Mouse (Mus musculus) midbrain, postnatal 0 days (tissue): ENCODE data around the gene Fam214a. TPM values are rescaled to one million over a fixed set of nuclear protein-coding genes. Genes with fewer than 3 reads are reported as not detected.

Experiments used
- ATAC-seq: fragments of 200-750 bp; cut with Nextera tagmentation; 2 replicates; pipeline ENCODE4 v1.8.0; 2017; ENCODE audit warnings: moderate number of reproducible peaks, mild to moderate bottlenecking, moderate TSS enrichment, moderate library complexity; ENCODE audit not compliant: low FRiP score
- DNase-seq: peaks from one replicate; pipeline ENCODE4 v3.0.0-alpha.2; 2015; ENCODE audit warnings: low spot score
- H3K27ac ChIP-seq: fragments of 300-500 bp; sonication (generic); 2 replicates; pipeline ENCODE4 v1.5.1; 2014; ENCODE audit warnings: low read depth, mild to moderate bottlenecking, low read length, mixed read lengths
- H3K27me3 ChIP-seq: fragments of 300-500 bp; sonication (generic); 2 replicates; pipeline ENCODE4 v1.6.1; 2014; ENCODE audit warnings: low read length, control low read depth, mixed read lengths; ENCODE audit not compliant: insufficient read depth
- H3K36me3 ChIP-seq: fragments of 300-500 bp; sonication (generic); 2 replicates; pipeline ENCODE4 v1.6.1; 2014; ENCODE audit warnings: low read length, control low read depth, mixed read lengths; ENCODE audit not compliant: insufficient read depth
- H3K4me1 ChIP-seq: fragments of 300-500 bp; sonication (generic); 2 replicates; pipeline ENCODE4 v1.6.1; 2014; ENCODE audit warnings: mild to moderate bottlenecking, control low read depth, antibody characterized with exemption, low read length, mixed read lengths; ENCODE audit not compliant: insufficient read depth
- H3K4me2 ChIP-seq: fragments of 300-500 bp; sonication (generic); 2 replicates; pipeline ENCODE4 v1.6.1; 2014; ENCODE audit warnings: low read depth, mild to moderate bottlenecking, low read length, mixed read lengths; ENCODE audit not compliant: poor library complexity, severe bottlenecking
- H3K4me3 ChIP-seq: fragments of 300-500 bp; sonication (generic); 2 replicates; pipeline ENCODE4 v1.5.1; 2014; ENCODE audit warnings: low read depth, mild to moderate bottlenecking, low read length, moderate library complexity
- H3K9ac ChIP-seq: fragments of 300-500 bp; sonication (generic); replicated peaks from 2 replicates; pipeline ENCODE4 v1.6.1; 2014; ENCODE audit warnings: mild to moderate bottlenecking, low read length, moderate library complexity, mixed read lengths; ENCODE audit not compliant: poor library complexity, severe bottlenecking
- H3K9me3 ChIP-seq: fragments of 300-500 bp; sonication (generic); 2 replicates; pipeline ENCODE4 v1.6.1; 2016; ENCODE audit warnings: low read length, control low read depth
- CTCF ChIP-seq: IDR thresholded peaks from 2 replicates; pipeline ENCODE4 v1.5.1; 2016; ENCODE audit warnings: antibody characterized with exemption, mild to moderate bottlenecking
- WGBS: fragments of 180-500 bp; shearing (Covaris S2); extraction: QIAGEN DNeasy Blood & Tissue Kit; methylation state at CpG from one replicate; pipeline ENCODE4 v1.1.7; 2014; 5-methylcytosine and 5-hydroxymethylcytosine counted together
- polyA plus RNA-seq: library from polyadenylated mRNA; unstranded; fragments of >200 nt; fragmentation: Nextera tagmentation; extraction: Ambion mirVana; gene quantifications from 2 replicates; pipeline ENCODE4 v1.2.1, GENCODE M21; 2015
- total RNA-seq: library from RNA; depleted of rRNA; stranded (reverse); fragments of >200 nt; gene quantifications from 2 replicates; pipeline ENCODE4 v1.2.3, GENCODE M21; 2014

Gene Fam214a
- total and polyA plus RNA-seq, 2 experiments from 2014 or later: 18.2 to 32.3 TPM

DNA sequence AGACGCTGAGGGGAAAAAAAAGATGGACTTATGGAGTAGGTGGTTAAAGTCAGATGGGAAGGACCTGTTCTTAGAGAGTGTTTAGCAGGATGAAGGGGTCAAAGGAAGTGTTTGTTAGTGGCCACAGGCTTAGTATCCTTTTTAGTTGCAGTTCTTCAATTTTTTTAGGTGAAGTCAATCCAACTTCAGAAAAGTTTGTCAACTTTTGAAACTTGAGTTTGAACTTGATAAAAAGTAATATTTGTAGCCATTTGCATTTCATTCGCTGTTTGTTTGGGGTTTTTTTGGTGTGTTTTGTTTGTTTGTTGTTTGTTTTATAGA, 1.2 kb downstream of the Fam214a start:
- DNase-seq (no peak), ATAC-seq (no peak)
- WGBS: 48% methylated on average over 2 of the region's 2 CpGs
- Histone ChIP-seq H3K9me3 (no peaks in the 10 kb centered on the region), H3K4me2 (peak overlapping the region; percentile 64), H3K36me3 (peaks cover 3% of the 10 kb centered on the region; the same call in 1 of the 2 replicates), H3K4me3 (peak overlapping the region; percentile 77), H3K9ac (no peak overlapping the region), H3K27ac (no peak overlapping the region), H3K27me3 (no peaks in the 10 kb centered on the region), H3K4me1 (peaks cover 4% of the 10 kb centered on the region; the same call in 1 of the 2 replicates)
- TF ChIP-seq CTCF: no peak

DNA sequence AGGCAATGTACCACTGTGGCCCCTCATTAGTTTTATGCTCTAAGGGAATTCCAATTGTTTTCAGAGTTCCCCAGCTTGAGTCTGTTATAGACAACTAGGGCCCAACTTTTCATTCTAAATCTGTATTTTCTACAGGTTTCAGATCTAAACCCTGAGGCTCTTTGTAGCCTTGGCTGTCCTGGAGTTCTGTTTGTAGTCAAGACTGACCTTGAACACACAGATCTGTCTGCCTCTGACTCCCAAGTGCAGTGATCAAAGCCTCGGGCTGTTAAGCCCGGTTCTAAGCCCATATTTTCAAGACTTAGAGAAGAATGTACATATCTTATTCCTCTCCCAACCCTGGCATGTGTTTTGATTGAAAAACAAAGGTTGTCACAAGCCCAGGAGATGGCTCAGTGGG, 1.7 kb downstream of the Fam214a start:
- H3K9ac ChIP-seq: no peak overlapping the region
- ATAC-seq: no peak
- DNase-seq: no peak
- H3K36me3 ChIP-seq: peaks cover 3% of the 10 kb centered on the region; the same call in 1 of the 2 replicates
- H3K4me2 ChIP-seq: 0 out of 2 replicates have a peak overlapping the region, but pooled peaks have one; percentile 64
- no peak for TF ChIP-seq CTCF
- 75% methylated on average over 2 of the region's 2 CpGs for WGBS
- peaks cover 4% of the 10 kb centered on the region; the same call in 1 of the 2 replicates for H3K4me1 ChIP-seq
- H3K4me3 ChIP-seq: no peak overlapping the region
- no peak overlapping the region for H3K27ac ChIP-seq
- H3K9me3 ChIP-seq: no peaks in the 10 kb centered on the region
- no peaks in the 10 kb centered on the region for H3K27me3 ChIP-seq

DNA sequence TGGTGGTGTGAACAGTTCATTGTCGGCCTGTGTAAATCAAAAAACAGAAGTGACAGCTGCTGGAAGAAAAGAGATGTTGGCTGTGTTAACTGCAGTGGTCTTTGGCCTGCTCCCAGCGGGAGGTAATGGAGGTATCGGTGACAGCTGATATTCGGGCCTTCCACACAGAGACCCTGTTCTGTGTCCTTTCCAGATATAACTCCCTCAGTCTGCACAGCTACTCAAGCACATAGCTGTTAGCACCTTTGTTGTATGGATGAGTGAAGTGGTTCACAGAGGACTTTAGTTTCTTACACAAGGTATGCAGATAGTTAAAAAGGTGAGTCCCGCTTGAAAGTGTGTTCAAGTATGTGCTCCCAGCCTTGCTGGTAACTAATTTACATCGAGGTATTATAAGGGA, 7.9 kb downstream of the Fam214a start:
- Histone ChIP-seq H3K4me3 (no peak overlapping the region), H3K4me2 (no peak overlapping the region), H3K27ac (no peak overlapping the region), H3K9me3 (no peaks in the 10 kb centered on the region), H3K9ac (no peak overlapping the region), H3K4me1 (no peaks in the 10 kb centered on the region), H3K27me3 (no peaks in the 10 kb centered on the region), H3K36me3 (peaks cover 3% of the 10 kb centered on the region; the same call in 1 of the 2 replicates)
- 29% methylated on average over 6 of the region's 6 CpGs for WGBS
- no peak for TF ChIP-seq CTCF
- ATAC-seq: no peak
- no peak for DNase-seq

DNA sequence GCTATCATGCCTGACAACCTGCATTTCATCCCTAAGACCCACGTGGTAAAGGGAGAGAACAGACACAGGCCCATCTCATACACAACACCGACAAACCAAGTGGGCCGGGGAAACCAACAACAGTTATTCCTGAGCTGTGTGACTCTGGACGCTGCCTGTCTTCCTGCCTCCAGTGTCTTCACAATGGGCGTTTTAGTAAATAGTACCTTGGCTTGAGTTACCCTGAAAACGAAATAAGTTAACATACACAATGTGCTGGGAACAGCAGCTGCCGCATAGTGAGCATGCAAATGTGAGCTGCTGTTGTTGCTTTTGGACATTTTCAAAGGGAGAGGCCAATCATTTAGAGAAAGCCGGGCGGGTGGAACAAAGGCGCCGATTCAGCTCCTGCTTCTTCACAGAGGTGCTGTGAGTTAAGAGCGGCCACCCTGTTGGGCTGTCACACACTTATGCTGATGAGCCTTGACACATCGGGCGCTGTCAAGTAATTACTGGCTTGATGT, 8.4 kb downstream of the Fam214a start:
- Histone ChIP-seq H3K9ac (peak overlapping the region; percentile 10; the same call in 1 of the 2 replicates), H3K4me1 (no peaks in the 10 kb centered on the region), H3K27me3 (no peaks in the 10 kb centered on the region), H3K4me3 (no peak overlapping the region), H3K9me3 (no peaks in the 10 kb centered on the region), H3K4me2 (peak overlapping the region; percentile 10; the same call in 1 of the 2 replicates), H3K36me3 (peaks cover 3% of the 10 kb centered on the region; the same call in 1 of the 2 replicates), H3K27ac (no peak overlapping the region)
- no peak for TF ChIP-seq CTCF
- ATAC-seq (no peak), DNase-seq (no peak)
- WGBS: 10% methylated on average over 14 of the region's 14 CpGs

DNA sequence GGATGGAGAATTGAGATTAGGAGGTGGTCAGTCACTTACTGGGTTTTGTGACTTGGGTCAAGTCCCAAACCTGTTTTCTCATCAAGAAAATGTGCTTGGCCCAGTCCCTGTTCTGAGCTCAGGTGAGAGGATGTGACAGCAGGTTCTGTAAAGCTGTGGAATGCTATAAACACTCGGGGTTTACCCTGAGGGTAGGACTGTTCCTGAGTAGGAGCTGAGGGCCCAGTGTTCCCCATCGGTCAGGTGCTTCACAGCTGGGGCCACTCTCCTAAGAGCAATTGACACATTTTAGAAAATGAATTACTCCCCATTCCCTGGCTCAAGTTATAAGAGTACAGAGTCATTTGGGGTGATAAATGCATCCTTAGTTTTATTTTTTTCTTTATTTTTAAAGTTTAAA, 11.3 kb downstream of the Fam214a start:
- Histone ChIP-seq H3K27me3 (no peaks in the 10 kb centered on the region), H3K4me2 (no peak overlapping the region), H3K9me3 (no peaks in the 10 kb centered on the region), H3K9ac (no peak overlapping the region), H3K4me1 (no peaks in the 10 kb centered on the region), H3K27ac (no peak overlapping the region), H3K4me3 (no peak overlapping the region), H3K36me3 (no peaks in the 10 kb centered on the region)
- TF ChIP-seq CTCF: no peak
- WGBS: 89% methylated on average over 2 of the region's 2 CpGs
- ATAC-seq (no peak), DNase-seq (no peak)

DNA sequence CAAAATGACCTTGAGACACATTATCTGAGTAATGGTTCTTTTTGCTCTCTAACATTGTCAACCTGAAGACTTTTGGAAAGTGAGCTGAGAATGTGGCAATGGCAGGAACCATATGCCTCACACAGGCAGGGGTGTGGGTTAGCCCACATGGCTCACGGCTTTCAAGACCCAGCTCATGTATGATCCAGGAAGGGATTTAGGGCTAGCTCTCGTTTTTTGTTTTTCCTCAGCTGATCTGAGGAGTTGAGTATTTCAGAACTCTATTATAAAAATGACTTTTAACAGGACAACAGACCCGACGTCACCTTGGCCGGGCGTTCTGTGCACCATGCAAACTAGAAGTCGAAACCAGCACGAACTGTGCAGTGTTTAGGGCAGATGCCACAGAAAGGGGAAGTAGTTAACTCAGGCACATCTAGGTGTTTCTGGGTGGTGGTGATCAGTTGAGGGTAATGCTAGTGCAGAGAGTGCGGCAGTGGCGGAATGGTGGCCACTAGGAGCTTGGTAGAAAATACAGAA, 12.2 kb downstream of the Fam214a start:
- TF ChIP-seq CTCF: no peak

More for the DNA sequence above, 12.2 kb downstream of the Fam214a start:
- H3K27me3 ChIP-seq: no peaks in the 10 kb centered on the region
- H3K4me3 ChIP-seq: no peak overlapping the region
- no peak overlapping the region for H3K27ac ChIP-seq
- 89% methylated on average over 10 of the region's 10 CpGs for WGBS
- H3K4me2 ChIP-seq: no peak overlapping the region
- no peak for ATAC-seq
- H3K9ac ChIP-seq: no peak overlapping the region
- no peak for DNase-seq
- no peaks in the 10 kb centered on the region for H3K9me3 ChIP-seq
- no peaks in the 10 kb centered on the region for H3K4me1 ChIP-seq
- no peaks in the 10 kb centered on the region for H3K36me3 ChIP-seq
